Mouse (Mus musculus) erythroblast, embryonic 14.5 days (primary cell): ENCODE results near the gene Fam83c. TPM values are rescaled to one million over a fixed set of nuclear protein-coding genes. Genes with fewer than 3 reads are reported as not detected.

Experiments
- H3K27me3 ChIP-seq: 2 replicates; pipeline ENCODE4 v1.6.1; 2012; ENCODE audit warnings: inconsistent platforms; ENCODE audit not compliant: control insufficient read depth
- H3K36me3 ChIP-seq: 2 replicates; pipeline ENCODE4 v1.6.1; 2012; ENCODE audit warnings: mild to moderate bottlenecking, inconsistent platforms; ENCODE audit not compliant: control insufficient read depth
- H3K4me1 ChIP-seq: 2 replicates; pipeline ENCODE4 v1.6.1; 2012; ENCODE audit warnings: inconsistent platforms; ENCODE audit not compliant: control insufficient read depth
- H3K4me3 ChIP-seq: replicated peaks from 2 replicates; pipeline ENCODE3; 2012; ENCODE audit warnings: moderate library complexity, mild to moderate bottlenecking, inconsistent platforms
- H3K9me3 ChIP-seq: 2 replicates; pipeline ENCODE4 v1.6.1; 2012; ENCODE audit warnings: low read length, inconsistent platforms, mixed read lengths; ENCODE audit not compliant: control insufficient read depth
- GATA1 ChIP-seq: IDR thresholded peaks from 2 replicates; pipeline ENCODE4 v1.6.1; 2012; ENCODE audit warnings: low read length, inconsistent platforms, mixed read lengths
- TAL1 ChIP-seq: IDR thresholded peaks from 3 replicates; pipeline ENCODE4 v1.6.1; 2012; ENCODE audit warnings: low read length, inconsistent platforms, mixed read lengths
- polyA plus RNA-seq: library from polyadenylated mRNA; stranded (reverse); fragments of >175 nt; gene quantifications from 2 replicates; pipeline ENCODE4 v1.2.3, GENCODE M21; 2012

Gene Fam83c
- polyA plus RNA-seq, 1 experiment = not detected

- peaks cover 42% of the 10 kb centered on the region for H3K4me1 ChIP-seq
- no peak for TF ChIP-seq TAL1
- TF ChIP-seq GATA1 = no peak
- peak within 1 kb of the TSS; percentile 85 for H3K4me3 ChIP-seq
- H3K9me3 ChIP-seq = no peaks in the 10 kb centered on the region
- no peaks in the 10 kb centered on the region for H3K27me3 ChIP-seq
- H3K36me3 ChIP-seq = peaks cover 49% of the 10 kb centered on the region
These were observed 15.4 kb downstream of the Fam83c start, which contains the start of gene BC029722 for GRCm38 (mm10) chr2:155819392-155819448. TSS of gene BC029722 (minus strand) at chr2:155819426.

- peaks cover 41% of the 10 kb centered on the region for H3K4me1 ChIP-seq
- no peaks in the 10 kb centered on the region for H3K27me3 ChIP-seq
- peak overlapping the region; percentile 85 for H3K4me3 ChIP-seq
- no peak for TF ChIP-seq GATA1
- TF ChIP-seq TAL1 = no peak
- H3K36me3 ChIP-seq = peaks cover 45% of the 10 kb centered on the region
- H3K9me3 ChIP-seq = no peaks in the 10 kb centered on the region
These were observed 15.9 kb downstream of the Fam83c start for GRCm38 (mm10) chr2:155818596-155819391.

- Histone ChIP-seq H3K4me1 (peaks cover 35% of the 10 kb centered on the region), H3K4me3 (peak overlapping the region; percentile 85), H3K36me3 (peaks cover 33% of the 10 kb centered on the region), H3K9me3 (no peaks in the 10 kb centered on the region), H3K27me3 (peaks cover 2% of the 10 kb centered on the region)
- TF ChIP-seq GATA1 = no peak
- TF ChIP-seq TAL1 = no peak
These were observed 17.1 kb downstream of the Fam83c start for GRCm38 (mm10) chr2:155817301-155818245.

GRCm38 (mm10) chr2:155816179-155816578, 18.5 kb downstream of the Fam83c start:
- Histone ChIP-seq H3K4me3 (no peak overlapping the region), H3K36me3 (peaks cover 20% of the 10 kb centered on the region), H3K9me3 (no peaks in the 10 kb centered on the region), H3K4me1 (peaks cover 32% of the 10 kb centered on the region), H3K27me3 (peaks cover 2% of the 10 kb centered on the region)
- TF ChIP-seq TAL1 (no peak), GATA1 (no peak)

GRCm38 (mm10) chr2:155814829-155815228, 19.8 kb downstream of the Fam83c start:
- Histone ChIP-seq H3K9me3 (no peaks in the 10 kb centered on the region), H3K36me3 (peaks cover 7% of the 10 kb centered on the region), H3K27me3 (peaks cover 2% of the 10 kb centered on the region), H3K4me1 (peaks cover 22% of the 10 kb centered on the region), H3K4me3 (no peak overlapping the region)
- TF ChIP-seq TAL1 (no peak), GATA1 (no peak)

GRCm38 (mm10) chr2:155812637-155813036, 22.0 kb downstream of the Fam83c start:
- no peaks in the 10 kb centered on the region for H3K36me3 ChIP-seq
- H3K9me3 ChIP-seq = no peaks in the 10 kb centered on the region
- H3K27me3 ChIP-seq = peaks cover 5% of the 10 kb centered on the region
- TF ChIP-seq GATA1 (no peak), TAL1 (no peak)
- no peak overlapping the region for H3K4me3 ChIP-seq
- peaks cover under 1% of the 10 kb centered on the region; the same call in 1 of the 2 replicates for H3K4me1 ChIP-seq

- Histone ChIP-seq H3K36me3 (no peaks in the 10 kb centered on the region), H3K9me3 (no peaks in the 10 kb centered on the region), H3K27me3 (peaks cover 5% of the 10 kb centered on the region), H3K4me3 (no peak overlapping the region), H3K4me1 (no peaks in the 10 kb centered on the region)
- TF ChIP-seq GATA1 (no peak), TAL1 (no peak)
These were observed 22.7 kb downstream of the Fam83c start for GRCm38 (mm10) chr2:155811821-155812396.

GRCm38 (mm10) chr2:155809620-155810019, 25.0 kb downstream of the Fam83c start:
- TF ChIP-seq GATA1 = no peak
- no peak for TF ChIP-seq TAL1
- no peaks in the 10 kb centered on the region for H3K4me1 ChIP-seq
- no peaks in the 10 kb centered on the region for H3K9me3 ChIP-seq
- H3K36me3 ChIP-seq = no peaks in the 10 kb centered on the region
- peaks cover 8% of the 10 kb centered on the region for H3K27me3 ChIP-seq
- no peak overlapping the region for H3K4me3 ChIP-seq

- Histone ChIP-seq H3K9me3 (no peaks in the 10 kb centered on the region), H3K27me3 (peaks cover 6% of the 10 kb centered on the region; the same call in 1 of the 2 replicates), H3K4me3 (no peak overlapping the region), H3K36me3 (no peaks in the 10 kb centered on the region), H3K4me1 (no peaks in the 10 kb centered on the region)
- TF ChIP-seq TAL1 (no peak), GATA1 (no peak)
These were observed 27.2 kb downstream of the Fam83c start for GRCm38 (mm10) chr2:155807408-155807807.

- Histone ChIP-seq H3K4me3 (no peak overlapping the region), H3K9me3 (no peaks in the 10 kb centered on the region), H3K36me3 (no peaks in the 10 kb centered on the region), H3K27me3 (peaks cover 6% of the 10 kb centered on the region; the same call in 1 of the 2 replicates), H3K4me1 (no peaks in the 10 kb centered on the region)
- TF ChIP-seq TAL1 (no peak), GATA1 (no peak)
These were observed 28.1 kb downstream of the Fam83c start for GRCm38 (mm10) chr2:155806548-155806947.
